Mouse (Mus musculus): ENCODE results near the gene Nin.

- no peak for TF ChIP-seq CTCF (IDR thresholded peaks at IDR 0.05; ENCODE audit: insufficient read depth, low read depth, low read length)
- TF ChIP-seq POLR2A (IDR thresholded peaks at IDR 0.05; ENCODE audit: insufficient read depth, low read depth, low read length): no peak
Measured at GRCm38 (mm10) chr12:70157292-70158066, 44.0 kb upstream of the Nin start.

Data from olfactory bulb, adult 2 months (tissue).